Mouse (Mus musculus): ENCODE results near the gene Sh2d1a.

The Sh2d1a gene

GRCm38 (mm10) chrX:42502291-42503043 is at the start of gene Sh2d1a:
TSS of gene Sh2d1a (plus strand) at chrX:42502453.
- DNase-seq, result peak; percentile 81

GRCm38 (mm10) chrX:42453001-42453400 is 49.3 kb upstream of the Sh2d1a start:
- no peak for DNase-seq

- peak; percentile 52 for DNase-seq
These were observed 47.7 kb upstream of the Sh2d1a start for GRCm38 (mm10) chrX:42454533-42454932.

DNA sequence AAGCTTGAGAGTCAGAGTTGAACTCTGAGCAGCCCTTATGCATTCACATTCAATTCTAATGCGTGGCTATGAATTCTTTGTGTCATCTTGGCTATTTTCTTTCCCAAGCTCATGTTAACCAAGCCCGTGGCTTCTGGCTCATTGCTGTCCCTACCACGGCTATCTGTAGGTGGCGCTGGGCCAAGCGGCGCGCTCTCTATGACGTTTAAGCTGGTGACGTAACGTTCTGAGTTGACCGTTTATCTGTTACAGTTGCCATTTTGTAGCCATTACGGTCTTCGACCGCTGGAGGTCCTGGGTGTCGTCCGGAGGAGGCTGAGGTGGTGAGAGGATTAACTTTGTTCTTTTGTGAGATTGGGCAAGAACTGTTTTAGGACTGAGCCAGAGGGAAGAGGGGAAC is 12.8 kb upstream of the Sh2d1a start, which contains the start of gene Tex13c2:
Gene Tex13c2, plus strand, starts transcription at position 246 of the 400 bp plus-strand sequence.
- DNase-seq, result no peak

- no peak for DNase-seq
These were observed 11.9 kb upstream of the Sh2d1a start for GRCm38 (mm10) chrX:42490336-42490735.

- peak; percentile 39 for DNase-seq
These were observed 1.7 kb upstream of the Sh2d1a start for GRCm38 (mm10) chrX:42500538-42500937.

- DNase-seq, result no peak
These were observed 8.9 kb downstream of the Sh2d1a start for GRCm38 (mm10) chrX:42511105-42511504.

DNA sequence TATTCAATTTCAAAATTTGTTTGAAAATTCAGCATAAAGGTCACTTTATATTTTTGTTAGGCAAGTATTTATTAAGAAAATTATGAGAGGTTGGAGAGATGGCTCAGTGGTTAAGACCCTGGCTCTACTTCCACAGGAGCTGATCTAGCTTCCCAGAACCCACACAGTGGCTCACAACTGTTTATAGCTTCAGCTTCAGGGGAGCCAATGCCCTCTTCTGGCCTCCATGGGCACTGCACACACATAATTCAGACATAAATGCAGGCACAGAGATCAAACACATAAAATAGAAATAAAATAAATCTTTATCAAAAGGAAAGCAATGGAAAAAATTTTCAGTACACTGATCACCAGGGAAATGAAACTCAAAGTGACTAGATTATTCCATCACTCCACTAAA is 10.3 kb downstream of the Sh2d1a start:
- peak; percentile 64 for DNase-seq

- no peak for DNase-seq
These were observed 20.6 kb downstream of the Sh2d1a start for GRCm38 (mm10) chrX:42522868-42523267.

DNA sequence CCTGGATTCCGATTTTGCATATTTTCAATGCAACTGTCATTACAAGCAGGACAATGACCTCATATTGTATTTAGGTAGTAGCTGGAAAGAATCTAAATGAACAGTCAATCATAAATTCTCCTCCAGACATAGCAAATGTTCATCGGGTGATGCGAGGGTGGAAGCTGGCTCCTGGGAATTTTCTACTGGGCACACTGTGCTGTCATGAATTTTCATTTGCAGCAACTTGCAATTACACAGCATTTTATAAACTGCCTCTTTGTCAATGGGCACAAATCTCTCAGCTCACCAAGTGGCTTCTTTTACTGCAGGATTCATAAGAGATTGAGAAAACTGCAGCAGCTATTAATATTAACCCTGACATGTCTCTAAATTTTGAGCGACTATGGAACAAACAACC is 28.4 kb downstream of the Sh2d1a start:
- DNase-seq, result no peak

DNA sequence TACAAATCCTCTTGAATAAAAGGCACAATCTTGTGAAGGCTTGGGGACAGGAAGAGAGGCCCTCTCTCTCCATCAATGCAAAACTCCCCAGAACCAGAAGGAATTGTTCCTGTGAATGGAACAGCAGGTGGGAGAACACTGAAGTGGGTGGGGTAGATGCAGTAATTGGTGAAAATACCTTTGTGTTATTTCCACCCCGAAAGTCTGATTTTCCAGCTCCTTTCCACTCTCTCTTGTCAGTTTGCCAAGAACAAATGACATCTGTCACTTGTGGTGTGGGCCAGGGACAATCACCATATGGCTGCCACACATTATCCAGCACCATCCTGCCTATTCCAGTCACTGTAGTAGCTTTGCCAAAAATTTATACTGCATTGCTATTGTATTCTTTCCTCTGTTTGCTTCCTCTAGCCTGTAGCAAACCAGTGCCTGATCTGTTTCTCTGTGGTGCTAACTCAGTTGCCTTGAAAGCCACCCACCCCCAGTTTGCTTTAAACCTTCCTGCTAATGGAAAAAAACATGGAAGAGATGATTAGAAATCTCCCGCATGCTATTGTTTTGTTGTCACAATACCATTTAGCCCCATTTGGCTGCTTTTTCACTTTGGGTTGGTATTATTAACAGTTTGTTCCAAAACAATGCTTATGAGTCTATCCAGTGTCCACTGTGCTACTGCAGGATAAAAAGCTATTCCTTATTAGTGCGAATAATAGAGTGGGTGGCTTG is 37.9 kb downstream of the Sh2d1a start:
- DNase-seq, result no peak

DNA sequence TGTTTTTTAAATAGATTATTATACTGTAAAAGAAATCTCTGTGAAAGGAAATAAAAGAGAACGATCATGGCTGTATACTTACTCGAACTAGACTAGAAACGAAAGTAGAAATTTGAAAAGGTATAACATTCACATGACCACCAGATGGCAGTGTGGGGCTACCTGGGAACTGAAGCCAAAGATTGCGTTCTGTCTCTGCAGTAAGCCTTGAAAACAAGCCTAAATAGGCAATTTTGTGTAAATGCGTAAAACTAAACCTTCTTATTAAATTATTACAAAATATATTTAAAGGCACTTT is 38.5 kb downstream of the Sh2d1a start:
- peak; percentile 83 for DNase-seq

DNA sequence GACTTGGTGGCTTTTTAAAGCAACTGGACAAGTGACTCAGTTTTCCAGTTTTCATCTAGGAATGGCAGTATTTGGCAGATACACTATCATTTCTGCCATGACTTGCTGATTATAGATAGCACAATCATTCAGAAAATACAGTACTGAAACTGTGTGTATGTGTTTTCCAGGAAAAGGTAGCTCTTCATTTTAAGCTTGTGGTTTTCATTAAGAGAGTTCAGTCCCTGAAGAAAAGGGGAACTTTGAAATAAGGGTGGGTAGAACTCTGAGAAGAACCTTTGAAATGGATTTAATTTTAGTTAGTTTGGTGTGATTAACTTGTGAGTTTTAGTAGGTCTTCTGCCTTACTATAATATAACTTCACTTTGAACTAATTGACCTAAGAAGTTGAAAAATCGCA is 42.8 kb downstream of the Sh2d1a start:
- DNase-seq, result no peak

DNA sequence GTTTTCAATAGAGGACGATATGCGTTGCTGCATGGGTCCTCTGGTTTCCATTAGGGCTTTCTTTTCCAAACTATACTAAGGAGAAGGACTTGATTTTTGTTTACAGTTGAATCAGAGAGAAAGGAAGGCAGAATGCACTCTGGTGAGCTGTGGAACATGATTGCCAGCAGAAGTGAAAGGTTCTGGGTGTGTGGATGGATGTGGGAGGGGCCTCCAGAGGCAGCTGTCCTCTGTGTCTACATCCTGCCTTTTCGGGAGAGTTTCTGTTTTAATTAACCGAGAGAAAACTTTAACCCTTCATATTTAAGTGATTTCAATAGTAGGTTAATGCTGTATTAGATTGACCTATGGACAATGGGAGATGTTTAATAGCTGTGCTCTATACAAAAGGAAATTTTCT is 46.3 kb downstream of the Sh2d1a start:
- DNase-seq, result peak; percentile 46

- peak; percentile 63 for DNase-seq
These were observed 55.0 kb downstream of the Sh2d1a start for GRCm38 (mm10) chrX:42557284-42557683.

DNA sequence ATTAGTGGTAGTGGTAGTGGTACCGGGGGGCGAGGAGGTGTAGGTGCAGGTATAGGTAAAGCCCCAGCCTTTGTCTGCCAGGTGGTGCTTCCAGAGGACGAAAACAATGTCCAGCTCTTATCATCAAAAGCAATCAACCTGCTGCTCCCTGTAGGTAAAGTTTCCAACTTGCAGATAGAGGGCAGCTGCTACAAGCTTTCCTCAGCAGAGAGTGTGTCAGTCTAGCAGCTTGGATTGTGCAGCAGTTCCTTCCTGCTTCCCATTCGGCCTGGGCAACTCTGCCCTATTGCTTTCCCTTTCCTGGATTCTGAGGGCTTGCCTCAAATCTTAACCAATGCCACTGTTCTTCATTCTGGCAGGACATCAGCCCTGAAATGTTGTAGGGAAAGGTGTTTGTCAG is 56.4 kb downstream of the Sh2d1a start:
- no peak for DNase-seq

Measured in thymus, postnatal 25 days (tissue).